Mouse (Mus musculus): ENCODE results near the gene Kpna1. TPM values are rescaled to one million over a fixed set of nuclear protein-coding genes. Genes with fewer than 3 reads are reported as not detected.
"Not testable (repeated sequence)": the region's sequence is repeated elsewhere in the genome, so short reads cannot be mapped to it uniquely, and the experiment has no call there.

Kpna1 gene
- total RNA-seq (2014; rRNA removed; ENCODE audit: low replicate concordance) (46.3 and 55.0 TPM in 2 replicates), polyA plus RNA-seq (2015; fragmentation: Nextera tagmentation; extraction: Ambion mirVana) (29.4 and 37.3 TPM in 2 replicates)

DNA sequence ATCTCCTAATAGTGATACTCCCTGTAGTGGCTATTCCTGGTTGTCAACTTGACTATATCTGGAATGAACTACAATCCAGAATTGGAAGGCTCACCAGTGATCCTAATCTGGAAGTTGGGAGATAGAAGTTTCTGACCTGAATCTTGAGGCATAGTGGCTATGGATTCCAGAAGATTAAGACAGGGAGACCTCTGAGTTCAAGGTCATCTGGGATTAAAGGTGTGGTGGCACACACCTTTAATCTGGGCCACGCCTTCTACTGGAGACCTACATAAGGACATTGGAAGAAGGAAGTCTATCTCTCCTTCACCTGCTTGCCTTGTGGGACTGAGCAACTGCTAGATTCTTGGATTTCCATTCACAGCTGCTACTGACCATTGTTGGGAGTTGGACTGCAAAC lies at the start of gene Kpna1:
Kpna1 (plus strand) TSS at position 301 of the 400 bp plus-strand sequence.
- not testable (repeated sequence) for DNase-seq (ENCODE audit: low spot score); H3K27ac ChIP-seq (ENCODE audit: low read depth); H3K4me2 ChIP-seq (ENCODE audit: low read depth, low read length); H3K27me3 ChIP-seq (ENCODE audit: control insufficient read depth, insufficient read depth, low read length); ATAC-seq (ENCODE audit: insufficient read depth, low read depth); H3K4me3 ChIP-seq (ENCODE audit: low read depth, low read length); H3K9me3 ChIP-seq (replicated peaks; ENCODE audit: control insufficient read depth, low read length); H3K4me1 ChIP-seq (ENCODE audit: control insufficient read depth, insufficient read depth); H3K9ac ChIP-seq (replicated peaks; ENCODE audit: low read depth, low read length); H3K36me3 ChIP-seq (replicated peaks; ENCODE audit: control insufficient read depth, insufficient read depth, low read length)
- 84% methylated on average over 1 of the region's 1 CpGs for WGBS

DNA sequence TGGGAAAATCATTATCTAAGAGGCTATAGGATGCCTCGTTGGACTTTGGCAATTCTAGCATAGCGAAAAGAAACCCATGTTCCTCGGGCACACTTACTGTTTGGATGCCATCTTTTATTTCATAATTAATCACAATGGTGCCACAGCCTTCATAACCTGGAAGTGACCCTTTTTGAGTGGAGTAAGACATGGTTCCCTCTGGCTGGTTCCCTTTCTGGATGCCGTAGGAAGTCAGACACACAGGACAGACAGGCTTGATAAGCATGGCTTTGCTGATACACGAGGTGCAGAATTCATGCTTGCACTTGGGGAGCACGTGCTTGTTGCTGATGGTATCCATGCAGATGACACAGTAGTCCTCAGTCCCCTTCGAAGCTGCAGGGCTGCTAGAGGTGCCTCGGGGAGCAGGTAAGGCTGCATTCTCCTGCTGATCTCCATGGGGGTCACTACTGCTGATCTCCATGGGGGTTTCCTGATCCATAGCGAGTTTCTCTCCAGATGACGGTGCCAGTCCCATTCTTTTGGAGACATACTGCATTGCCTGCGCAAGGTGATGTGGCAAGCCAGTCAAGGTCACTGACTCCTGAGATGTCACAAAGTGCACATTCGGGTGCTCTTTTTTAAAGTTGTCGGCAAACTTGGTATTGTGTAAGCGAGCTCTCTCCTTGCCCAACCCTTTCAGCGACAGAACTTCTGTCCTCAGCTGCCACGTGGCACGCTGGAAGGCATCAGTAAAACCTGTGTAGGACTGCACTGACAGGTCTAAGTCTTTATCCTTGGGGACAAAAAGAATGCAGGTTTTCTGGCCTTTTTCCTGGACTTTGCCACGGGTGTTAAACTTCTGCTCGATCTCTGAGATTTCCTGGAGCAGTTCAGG lies 46.1 kb upstream of the Kpna1 start:
- no peak for ATAC-seq (ENCODE audit: insufficient read depth, low read depth)
- H3K4me3 ChIP-seq (ENCODE audit: low read depth, low read length) = no peak overlapping the region
- H3K4me2 ChIP-seq (ENCODE audit: low read depth, low read length) = no peak overlapping the region
- no peaks in the 10 kb centered on the region for H3K27me3 ChIP-seq (ENCODE audit: control insufficient read depth, insufficient read depth, low read length)
- TF ChIP-seq CTCF (IDR thresholded peaks at IDR 0.05; ENCODE audit: low read depth) (no peak), EP300 (IDR thresholded peaks at IDR 0.05; ENCODE audit: low read depth) (no peak)
- H3K4me1 ChIP-seq (ENCODE audit: control insufficient read depth, insufficient read depth) = no peaks in the 10 kb centered on the region
- H3K36me3 ChIP-seq (replicated peaks; ENCODE audit: control insufficient read depth, insufficient read depth, low read length) = peaks cover 62% of the 10 kb centered on the region
- WGBS = 75% methylated on average over 19 of the region's 19 CpGs
- H3K9ac ChIP-seq (replicated peaks; ENCODE audit: low read depth, low read length) = no peak overlapping the region
- DNase-seq (ENCODE audit: low spot score) = no peak
- no peak overlapping the region for H3K27ac ChIP-seq (ENCODE audit: low read depth)
- H3K9me3 ChIP-seq (replicated peaks; ENCODE audit: control insufficient read depth, low read length) = no peaks in the 10 kb centered on the region

DNA sequence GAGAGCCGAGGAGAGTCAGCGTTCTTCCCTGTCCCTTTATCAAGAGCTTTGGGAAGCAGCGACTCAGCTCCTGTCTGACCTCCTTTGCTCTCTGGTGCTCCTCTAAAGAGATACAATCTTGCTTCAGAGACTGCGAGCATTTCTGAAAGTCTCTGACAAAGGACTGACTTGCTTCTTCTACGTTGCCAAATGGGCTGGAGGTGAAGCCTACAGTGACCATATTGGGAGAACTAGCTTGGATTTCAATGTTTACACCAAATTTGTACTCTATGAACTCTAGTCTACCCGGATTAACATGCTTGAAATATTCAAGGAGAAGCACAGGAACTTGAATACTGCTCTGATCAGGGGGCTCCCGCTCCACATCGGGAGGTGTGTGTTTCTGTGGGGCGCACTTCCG lies 45.4 kb upstream of the Kpna1 start:
- Histone ChIP-seq H3K27me3 (ENCODE audit: control insufficient read depth, insufficient read depth, low read length) (no peaks in the 10 kb centered on the region), H3K4me3 (ENCODE audit: low read depth, low read length) (no peak overlapping the region), H3K4me1 (ENCODE audit: control insufficient read depth, insufficient read depth) (0 out of 2 replicates have a peak, but pooled peaks cover 3% of the 10 kb centered on the region), H3K27ac (ENCODE audit: low read depth) (no peak overlapping the region), H3K9me3 (replicated peaks; ENCODE audit: control insufficient read depth, low read length) (no peaks in the 10 kb centered on the region), H3K4me2 (ENCODE audit: low read depth, low read length) (no peak overlapping the region), H3K36me3 (replicated peaks; ENCODE audit: control insufficient read depth, insufficient read depth, low read length) (peaks cover 60% of the 10 kb centered on the region), H3K9ac (replicated peaks; ENCODE audit: low read depth, low read length) (no peak overlapping the region)
- ATAC-seq (ENCODE audit: insufficient read depth, low read depth) (no peak), DNase-seq (ENCODE audit: low spot score) (no peak)
- no peak for TF ChIP-seq EP300 (IDR thresholded peaks at IDR 0.05; ENCODE audit: low read depth)
- TF ChIP-seq CTCF (IDR thresholded peaks at IDR 0.05; ENCODE audit: low read depth) = no peak
- 73% methylated on average over 10 of the region's 10 CpGs for WGBS

DNA sequence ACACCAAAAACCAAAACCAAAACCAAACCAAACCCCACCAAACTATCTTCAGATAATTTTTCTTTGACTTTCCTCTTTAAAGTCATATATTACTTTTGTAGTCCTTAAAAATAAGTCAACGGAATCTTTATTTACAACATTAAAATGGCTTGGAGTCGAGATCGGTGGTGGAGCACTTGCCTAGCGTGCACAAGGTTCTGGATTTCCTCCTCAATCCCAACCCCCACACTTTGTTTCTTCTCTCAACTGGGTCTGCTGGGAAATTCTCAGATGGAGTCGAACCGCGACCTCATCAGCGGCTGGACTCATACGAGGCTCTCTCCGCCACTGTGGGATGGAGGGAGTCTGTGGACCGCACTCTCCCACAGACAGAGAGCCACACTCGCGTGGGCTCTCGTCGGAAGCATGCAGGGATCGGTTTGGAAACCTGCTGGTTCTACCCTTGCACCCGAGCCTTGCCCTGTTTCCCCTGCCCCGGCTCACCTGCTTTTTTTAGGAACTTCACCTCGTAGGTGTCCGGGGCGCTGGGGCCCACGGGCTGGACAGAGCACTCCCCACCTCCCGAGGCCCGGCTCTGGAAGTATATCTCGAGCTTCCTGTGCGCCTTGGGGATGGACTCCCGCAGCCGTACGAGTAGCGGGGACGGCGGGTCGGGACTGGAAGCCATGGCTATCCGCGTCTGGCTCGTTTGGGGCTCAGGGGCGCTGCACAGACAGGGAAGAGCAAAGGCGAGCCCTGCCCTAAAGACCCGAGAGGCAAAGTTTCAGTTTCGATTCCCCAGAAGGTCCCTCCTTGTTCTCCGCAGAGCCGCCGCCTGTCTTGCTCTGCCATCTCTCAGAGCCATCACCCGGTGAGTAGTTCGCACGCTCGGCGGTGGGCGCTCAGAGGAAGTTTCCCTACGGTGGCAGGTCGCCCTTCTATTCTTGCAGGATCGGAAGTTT lies 40.1 kb upstream of the Kpna1 start, which contains the start of the genes Parp9 and Dtx3l:
Parp9 (plus strand) TSS at position 260 of the 941 bp plus-strand sequence.
Dtx3l (minus strand) TSS at position 941 of the 941 bp plus-strand sequence.
- H3K9ac ChIP-seq (replicated peaks; ENCODE audit: low read depth, low read length) = peak within 1 kb of the TSS; percentile 89
- DNase-seq (ENCODE audit: low spot score) (peak; percentile 58), ATAC-seq (ENCODE audit: insufficient read depth, low read depth) (peak; percentile 62)
- H3K27ac ChIP-seq (ENCODE audit: low read depth) = peak within 1 kb of the TSS; percentile 86
- H3K4me1 ChIP-seq (ENCODE audit: control insufficient read depth, insufficient read depth) = 0 out of 2 replicates have a peak, but pooled peaks cover 7% of the 10 kb centered on the region
- WGBS = under 1% methylated on average over 52 of the region's 52 CpGs
- peak within 1 kb of the TSS; percentile 80 for H3K4me3 ChIP-seq (ENCODE audit: low read depth, low read length)
- no peak for TF ChIP-seq EP300 (IDR thresholded peaks at IDR 0.05; ENCODE audit: low read depth)
- no peak for TF ChIP-seq CTCF (IDR thresholded peaks at IDR 0.05; ENCODE audit: low read depth)
- no peaks in the 10 kb centered on the region for H3K27me3 ChIP-seq (ENCODE audit: control insufficient read depth, insufficient read depth, low read length)
- no peaks in the 10 kb centered on the region for H3K9me3 ChIP-seq (replicated peaks; ENCODE audit: control insufficient read depth, low read length)
- H3K36me3 ChIP-seq (replicated peaks; ENCODE audit: control insufficient read depth, insufficient read depth, low read length) = peaks cover 43% of the 10 kb centered on the region
- peak within 1 kb of the TSS; percentile 65 for H3K4me2 ChIP-seq (ENCODE audit: low read depth, low read length)

DNA sequence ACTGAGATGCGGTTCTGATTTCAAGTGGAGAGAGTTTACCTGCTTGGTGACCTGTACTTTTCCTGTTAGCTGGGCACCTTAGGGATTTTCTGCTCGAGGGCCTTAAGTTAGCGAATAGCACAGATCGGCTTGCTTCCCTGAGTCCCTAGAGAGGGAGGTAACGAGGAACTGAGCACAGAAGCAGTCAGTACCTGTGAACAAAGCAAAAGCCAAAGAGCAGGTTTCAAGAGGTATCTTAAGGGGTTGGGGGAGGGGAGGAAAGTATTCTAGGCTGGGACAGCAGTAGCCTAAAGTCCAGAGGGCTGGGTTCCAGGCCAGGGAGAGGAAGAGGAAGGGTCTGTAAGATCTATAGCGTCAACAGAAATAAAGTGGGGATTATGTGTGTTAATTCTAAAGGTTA lies 39.3 kb upstream of the Kpna1 start:
- H3K27me3 ChIP-seq (ENCODE audit: control insufficient read depth, insufficient read depth, low read length) = no peaks in the 10 kb centered on the region
- no peak for TF ChIP-seq EP300 (IDR thresholded peaks at IDR 0.05; ENCODE audit: low read depth)
- TF ChIP-seq CTCF (IDR thresholded peaks at IDR 0.05; ENCODE audit: low read depth) = no peak
- peak overlapping the region; percentile 89 for H3K9ac ChIP-seq (replicated peaks; ENCODE audit: low read depth, low read length)
- H3K27ac ChIP-seq (ENCODE audit: low read depth) = peak overlapping the region; percentile 86
- H3K9me3 ChIP-seq (replicated peaks; ENCODE audit: control insufficient read depth, low read length) = no peaks in the 10 kb centered on the region
- DNase-seq (ENCODE audit: low spot score) = no peak
- WGBS = under 1% methylated on average over 6 of the region's 6 CpGs
- peak overlapping the region; percentile 80 for H3K4me3 ChIP-seq (ENCODE audit: low read depth, low read length)
- 0 out of 2 replicates have a peak, but pooled peaks cover 7% of the 10 kb centered on the region for H3K4me1 ChIP-seq (ENCODE audit: control insufficient read depth, insufficient read depth)
- ATAC-seq (ENCODE audit: insufficient read depth, low read depth) = peak; percentile 37
- H3K4me2 ChIP-seq (ENCODE audit: low read depth, low read length) = peak overlapping the region; percentile 65
- H3K36me3 ChIP-seq (replicated peaks; ENCODE audit: control insufficient read depth, insufficient read depth, low read length) = peaks cover 38% of the 10 kb centered on the region

All from heart, postnatal 0 days (tissue).